Mouse (Mus musculus) activated CD4-positive, CD25-positive, alpha-beta regulatory T cell, adult 4 months (primary cell): ENCODE measurements around the gene Elf2. TPM values are rescaled to one million over a fixed set of nuclear protein-coding genes. Genes with fewer than 3 reads are reported as not detected.
"Not testable (repeated sequence)": the region's sequence is repeated elsewhere in the genome, so short reads cannot be mapped to it uniquely, and the experiment has no call there.

Source experiments
- ATAC-seq: one replicate; pipeline ENCODE4 v1.8.0; 2017
- polyA plus RNA-seq, 2 experiments: library from polyadenylated mRNA; unstranded; fragments of 100-300 nt; shearing (Covaris generic); gene quantifications; one replicate each; pipeline ENCODE4 v1.2.1; 2017

Gene Elf2
- polyA plus RNA-seq, 2 experiments from 2014 or later: 41.0 to 54.1 TPM

DNA sequence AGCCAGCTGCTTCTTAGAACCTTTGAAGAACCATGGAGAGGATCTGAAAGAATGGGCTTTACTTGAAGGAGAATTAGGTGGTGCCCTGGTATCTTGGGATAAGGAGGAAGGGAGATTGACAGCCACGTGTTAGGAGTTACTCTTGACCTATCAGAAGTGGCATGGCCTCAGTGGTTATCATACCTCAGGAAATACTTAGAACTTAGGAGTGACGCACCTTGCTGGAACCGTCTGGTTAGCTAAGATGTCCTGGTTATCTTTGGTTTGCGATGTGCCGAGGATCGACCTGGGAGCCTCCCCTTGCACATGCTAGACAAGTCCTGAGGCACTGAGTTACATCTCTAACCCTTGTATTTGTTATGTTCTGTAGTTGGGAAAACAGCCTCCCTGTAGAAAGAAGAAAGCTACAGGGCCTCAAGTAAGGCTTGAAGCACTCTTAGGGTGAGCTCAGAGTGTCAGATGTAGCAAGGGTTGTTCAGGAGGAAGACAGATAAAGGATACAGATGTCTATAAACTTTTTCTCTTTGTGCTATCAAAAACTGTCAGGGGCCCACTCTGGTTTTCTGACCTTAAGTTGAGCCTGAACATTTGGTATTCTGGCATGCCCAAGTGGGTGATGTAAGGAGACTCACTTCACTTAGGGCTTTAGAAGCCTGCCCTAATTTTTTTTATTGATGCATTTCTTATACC is 110.2 kb downstream of the Elf2 start:
- ATAC-seq: no peak

DNA sequence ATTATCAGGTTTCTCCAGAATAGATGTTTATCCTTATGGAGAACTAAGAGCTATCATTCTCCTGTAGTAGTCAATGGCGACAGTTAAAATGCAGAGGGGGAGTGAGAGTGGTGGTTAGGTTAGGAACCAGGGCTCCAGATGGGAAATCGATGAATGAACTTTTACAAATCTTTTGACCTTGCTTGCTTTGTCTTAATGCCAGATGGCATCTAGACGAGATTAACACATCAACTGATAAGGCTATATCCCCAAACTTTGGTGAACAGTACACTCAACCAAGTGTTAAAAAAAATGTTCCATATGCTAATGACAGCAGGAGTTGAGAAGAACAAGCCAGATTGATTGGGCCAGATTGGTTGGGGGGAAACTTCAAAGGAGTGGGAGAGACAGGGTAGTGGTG is 111.2 kb downstream of the Elf2 start:
- ATAC-seq: no peak

DNA sequence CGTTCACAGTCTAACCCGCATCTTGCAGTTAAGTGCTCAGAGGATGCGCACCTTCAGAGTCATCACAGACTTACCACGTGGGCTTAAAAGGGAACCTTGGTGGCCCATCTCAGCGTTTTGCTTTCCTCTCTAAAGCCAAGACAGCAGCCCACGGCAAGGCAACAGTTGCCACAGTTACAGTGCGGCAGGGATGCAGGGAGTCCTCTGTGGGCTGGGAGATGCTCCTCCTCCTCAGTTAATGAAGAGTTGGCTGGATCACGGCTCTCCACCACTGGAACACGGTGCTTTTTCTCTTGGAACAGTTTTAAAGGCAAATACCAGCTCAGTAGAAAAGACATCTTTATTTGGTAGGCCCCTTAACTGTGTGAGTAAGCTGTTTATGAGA is 111.7 kb downstream of the Elf2 start:
- no peak for ATAC-seq

DNA sequence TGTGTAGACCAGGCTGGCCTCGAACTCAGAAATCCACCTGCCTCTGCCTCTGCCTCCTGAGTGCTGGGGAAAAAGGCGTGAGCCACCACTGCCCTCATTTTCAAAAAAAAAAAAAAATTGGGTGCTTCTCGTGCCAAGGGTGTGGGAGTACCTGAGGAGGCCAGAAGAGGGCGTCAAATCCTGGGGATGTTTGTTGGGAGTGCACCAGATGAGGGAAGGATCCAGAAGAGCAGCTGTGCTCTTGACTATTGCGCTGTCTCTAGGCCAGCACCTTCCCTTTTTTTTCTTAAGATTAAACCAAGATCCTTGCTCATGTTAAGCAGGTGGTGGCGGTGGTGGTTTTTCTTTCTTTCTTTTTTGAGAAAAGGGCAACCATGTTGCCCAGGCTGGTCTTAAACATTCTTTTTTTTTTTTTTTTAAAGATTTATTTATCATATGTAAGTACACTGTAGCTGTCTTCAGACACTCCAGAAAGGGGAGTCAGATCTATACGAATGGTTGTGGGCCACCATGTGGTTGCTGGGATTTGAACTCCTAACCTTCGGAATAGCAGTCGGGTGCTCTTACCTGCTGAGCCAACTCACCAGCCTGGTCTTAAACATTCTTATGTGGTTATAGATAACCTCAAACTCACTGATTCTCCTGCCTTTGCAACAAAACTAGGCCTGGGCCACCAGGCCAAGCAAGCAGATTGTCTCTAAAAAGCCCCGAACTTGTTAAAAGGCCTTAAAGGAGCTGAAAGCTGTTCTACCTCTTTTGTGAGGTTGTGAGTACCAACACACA is 112.2 kb downstream of the Elf2 start:
- no peak for ATAC-seq

DNA sequence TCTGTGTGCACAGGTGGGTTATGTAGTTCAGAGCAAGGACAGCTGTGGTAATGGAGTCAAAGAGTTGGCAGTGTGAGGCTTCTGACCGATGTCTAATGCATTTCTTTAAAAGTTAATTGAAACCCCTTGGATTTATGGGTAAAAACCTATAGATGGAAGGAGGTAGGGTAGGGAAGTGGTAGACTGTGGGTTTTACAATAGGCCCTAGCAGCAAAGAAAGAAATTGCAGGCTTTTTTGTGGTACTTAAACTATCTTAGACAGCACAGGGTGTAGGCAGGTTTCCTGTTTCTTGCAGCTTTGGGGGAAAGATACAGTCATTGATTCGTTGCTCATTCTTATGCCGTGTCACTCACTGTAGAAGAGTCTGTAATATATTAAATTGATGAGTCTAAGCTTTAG is 113.9 kb downstream of the Elf2 start:
- ATAC-seq: peak; percentile 41

DNA sequence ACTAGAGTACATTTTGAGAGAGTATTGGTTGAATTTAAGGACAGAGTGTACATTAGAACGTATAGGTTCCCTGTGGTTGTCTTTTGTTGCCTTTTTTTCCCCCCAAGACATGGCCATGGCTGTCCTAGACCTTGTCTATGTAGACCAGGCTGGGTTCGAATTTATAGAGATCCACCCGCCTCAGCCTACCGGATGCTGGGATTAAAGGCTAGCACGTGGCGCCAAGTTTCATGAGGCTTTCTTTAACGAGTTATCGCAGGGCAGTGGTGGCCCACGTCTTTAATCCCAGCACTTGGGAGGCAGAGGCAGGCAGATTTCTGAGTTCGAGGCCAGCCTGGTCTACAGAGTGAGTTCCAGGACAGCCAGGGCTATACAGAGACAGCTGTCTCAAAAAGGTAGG is 114.5 kb downstream of the Elf2 start:
- no peak for ATAC-seq

DNA sequence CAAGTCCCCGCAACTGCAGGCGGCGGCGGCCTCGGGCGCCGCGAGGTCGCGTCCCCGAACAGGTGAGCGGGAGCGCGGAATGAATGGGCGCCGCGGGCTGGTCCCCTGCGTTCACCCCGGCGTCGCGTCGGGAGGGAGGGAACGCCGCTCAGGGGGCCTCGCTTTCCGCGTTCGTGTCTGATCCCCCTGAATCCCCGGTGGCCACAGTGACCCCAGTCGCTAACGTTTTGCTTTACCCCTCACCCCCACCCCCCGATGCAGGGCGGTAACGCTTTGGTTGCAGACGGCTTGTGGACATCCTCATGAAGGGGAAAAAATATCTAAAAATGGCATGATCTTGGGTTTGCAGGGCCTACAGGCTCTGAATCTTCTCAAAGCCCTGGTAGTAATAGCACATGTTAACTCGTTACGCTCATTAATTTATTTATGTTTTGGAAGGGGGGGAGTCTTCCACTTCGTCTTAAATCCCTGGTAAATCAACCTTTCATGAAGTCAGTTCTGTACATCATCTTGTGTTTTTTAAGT is 115.2 kb downstream of the Elf2 start:
- no peak for ATAC-seq

DNA sequence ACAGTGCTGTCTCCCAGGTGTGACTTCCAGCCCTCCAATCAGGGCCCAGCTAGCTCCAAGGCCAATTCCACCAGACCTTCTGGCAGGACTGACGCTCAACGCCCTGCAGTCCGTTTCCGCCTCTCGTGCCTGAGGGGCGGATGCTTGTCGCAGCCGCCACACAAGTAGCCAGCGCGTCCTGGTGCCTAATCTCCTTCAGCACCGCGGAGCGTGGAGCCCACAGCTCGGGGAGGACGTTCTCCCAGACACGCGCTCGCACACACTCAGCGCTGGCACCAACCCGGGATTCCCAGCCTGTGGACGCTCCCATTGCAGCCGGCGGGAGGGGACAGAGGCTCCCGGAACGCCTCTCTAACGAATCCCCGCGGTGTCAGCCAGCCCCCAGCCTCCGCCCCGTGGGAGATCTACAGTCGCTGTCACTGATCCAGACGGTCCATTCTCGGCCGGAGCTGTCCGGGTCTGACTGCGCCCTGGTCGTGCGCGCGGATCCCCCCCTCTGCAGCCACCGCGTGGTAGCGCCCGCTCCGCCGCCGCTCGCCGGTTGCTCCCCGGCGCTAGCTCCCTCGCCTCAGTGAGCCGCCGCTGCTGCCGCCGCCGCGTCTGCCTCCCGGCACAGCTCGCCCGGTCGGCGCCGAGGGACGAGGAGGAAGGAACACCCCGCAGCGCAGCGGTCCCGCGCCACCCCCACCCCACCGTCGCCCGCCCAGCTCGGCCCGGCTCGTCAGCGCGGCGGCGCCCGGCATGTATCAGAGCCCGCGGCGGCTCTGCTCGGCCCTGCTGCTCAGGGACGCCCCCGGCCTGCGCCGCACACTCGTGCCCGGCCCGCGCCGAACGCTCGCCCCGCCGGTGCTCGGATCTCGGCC is 115.9 kb downstream of the Elf2 start, which contains the start of gene Noct:
Gene Noct, plus strand, starts transcription at position 85 of the 863 bp plus-strand sequence.
- peak; percentile 75 for ATAC-seq

DNA sequence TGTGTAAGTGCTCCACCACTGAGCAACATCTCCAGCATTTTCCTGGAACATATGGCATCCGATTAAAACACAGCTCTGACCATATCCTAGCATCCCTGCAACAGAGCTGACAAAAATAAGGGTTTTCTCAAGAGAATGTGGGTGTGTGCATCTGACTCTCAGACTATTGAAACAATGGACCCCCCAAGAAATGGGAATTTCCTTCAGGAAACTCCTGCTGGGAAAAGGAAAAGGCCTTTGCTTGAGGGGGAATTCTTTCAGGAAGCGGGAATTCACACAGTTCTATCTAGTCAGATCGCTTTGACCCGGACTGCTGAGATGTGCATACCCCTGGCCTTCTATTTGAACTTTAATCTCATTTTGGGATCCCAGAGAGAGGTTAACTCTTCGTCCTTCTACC is 116.9 kb downstream of the Elf2 start:
- no peak for ATAC-seq

DNA sequence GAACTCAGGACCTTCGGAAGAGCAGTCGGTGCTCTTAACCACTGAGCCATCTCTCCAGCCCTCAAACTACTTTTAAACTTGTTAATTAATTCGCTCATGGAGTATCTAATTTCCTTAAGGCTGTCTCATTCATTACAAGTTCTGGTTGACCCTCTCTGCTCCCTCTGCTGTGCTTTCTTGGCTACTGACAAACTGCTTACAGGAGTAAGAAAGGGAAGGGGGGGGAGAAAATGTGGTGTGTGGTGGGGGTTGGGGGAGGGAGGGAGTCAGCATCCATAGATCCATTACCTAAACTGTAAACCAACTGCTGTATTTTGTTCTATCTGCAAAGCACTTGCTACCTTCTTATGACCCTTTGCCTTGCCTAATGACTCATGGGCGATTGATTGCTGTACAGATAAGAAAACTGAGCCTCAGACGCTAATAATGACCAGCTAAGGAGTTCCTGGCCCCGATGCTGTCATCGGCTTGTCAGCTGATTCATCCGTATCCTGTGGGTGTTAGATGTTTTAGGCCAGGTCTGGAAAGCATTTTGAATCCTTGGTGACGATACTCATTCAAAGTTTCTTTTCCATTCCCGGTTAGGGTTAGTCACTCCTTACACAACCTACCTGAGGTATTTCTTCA is 117.5 kb downstream of the Elf2 start:
- no peak for ATAC-seq

DNA sequence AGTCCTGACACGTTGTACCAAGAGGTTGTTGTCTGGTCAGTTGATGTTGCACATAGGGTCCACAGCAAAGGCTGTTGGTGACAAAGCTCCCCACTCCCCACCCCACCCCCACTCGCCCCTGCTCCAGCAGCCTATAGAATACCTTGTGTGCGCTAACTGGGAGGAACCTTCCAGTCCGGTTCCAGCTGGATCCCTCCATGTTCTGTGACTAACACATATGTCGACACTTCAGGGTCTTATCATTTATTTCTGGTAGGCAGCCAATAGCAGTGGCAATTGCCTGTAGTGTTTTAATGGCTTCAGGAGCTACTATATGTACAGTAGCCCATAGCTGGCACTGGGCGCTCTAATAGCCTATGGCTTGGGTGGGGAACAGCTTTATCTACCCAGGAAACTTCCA is 118.2 kb downstream of the Elf2 start:
- no peak for ATAC-seq

DNA sequence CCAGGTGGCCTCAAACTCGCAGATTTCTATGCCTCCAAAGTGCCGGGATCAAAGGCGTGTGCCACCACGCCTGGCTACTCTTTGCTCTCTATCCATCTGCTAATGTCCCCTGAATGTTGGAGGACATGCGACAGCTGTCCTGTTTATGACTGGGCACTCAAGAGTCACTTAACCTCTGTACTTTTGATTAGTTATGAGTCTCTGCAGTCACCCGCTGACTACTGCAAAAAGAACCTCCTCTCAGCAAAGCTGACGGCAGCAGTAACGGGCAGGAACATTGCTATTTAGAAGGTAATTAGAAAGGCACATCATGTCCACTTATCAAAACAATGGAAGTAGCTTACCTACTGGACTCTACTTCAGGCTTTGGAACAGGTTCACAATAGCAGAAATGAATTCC is 118.6 kb downstream of the Elf2 start:
- no peak for ATAC-seq

DNA sequence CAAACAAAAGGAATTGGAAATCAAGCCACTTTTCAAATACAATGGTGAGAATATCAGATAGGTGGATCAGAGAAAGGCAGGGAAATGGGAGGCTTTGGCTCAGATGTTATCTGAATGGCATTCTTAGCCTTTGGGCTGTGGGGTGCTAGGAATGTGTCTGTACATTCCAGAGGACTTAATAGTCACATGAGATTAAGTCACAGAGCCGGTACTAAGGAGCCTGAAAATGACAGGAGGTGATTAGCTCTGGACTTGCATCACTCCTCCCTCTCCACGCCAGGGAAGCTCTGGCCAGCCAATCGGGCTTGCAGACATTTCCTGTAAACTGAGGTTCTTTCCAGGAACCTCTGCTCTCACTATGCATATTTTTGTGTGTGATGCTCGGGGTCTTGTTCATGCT is 119.6 kb downstream of the Elf2 start:
- ATAC-seq: no peak

DNA sequence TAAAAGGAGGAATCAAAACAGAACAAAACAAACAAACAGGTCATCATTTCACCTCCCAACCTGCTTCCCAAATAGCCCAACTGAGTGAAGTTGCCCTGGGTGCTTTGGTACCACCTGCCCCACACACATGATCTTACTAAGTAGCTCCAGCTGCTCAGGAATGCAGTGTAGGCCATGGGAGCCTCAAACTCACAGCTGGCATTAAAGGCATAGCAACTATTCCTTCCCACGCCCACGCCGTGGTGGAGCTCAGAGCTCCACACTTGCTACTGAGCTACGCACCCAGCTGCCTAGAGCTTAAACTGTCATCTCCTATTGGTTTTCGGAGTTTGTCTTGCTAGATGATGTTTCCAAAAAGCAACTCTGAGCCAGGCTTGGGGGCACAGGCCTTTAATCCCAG is 121.2 kb downstream of the Elf2 start:
- ATAC-seq: no peak

DNA sequence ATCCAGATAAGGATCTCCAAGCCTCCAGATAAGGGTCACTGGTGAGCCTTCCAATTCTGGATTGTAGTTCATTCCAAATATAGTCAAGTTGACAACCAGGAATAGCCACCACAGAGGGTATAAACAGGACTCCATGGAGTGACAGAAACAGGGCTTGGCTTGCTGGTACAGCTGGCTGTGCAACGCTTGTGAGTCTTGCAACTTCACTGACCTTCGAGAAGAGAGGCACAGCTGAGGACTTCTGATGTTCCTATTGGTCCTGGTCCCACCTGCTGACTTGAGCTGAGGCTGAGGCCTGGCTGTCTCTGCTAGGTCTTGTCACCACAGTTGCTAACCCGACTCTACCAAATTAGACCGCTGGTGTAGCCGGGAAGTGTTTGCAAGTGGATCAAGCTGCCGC is 122.1 kb downstream of the Elf2 start:
- not testable (repeated sequence) for ATAC-seq

DNA sequence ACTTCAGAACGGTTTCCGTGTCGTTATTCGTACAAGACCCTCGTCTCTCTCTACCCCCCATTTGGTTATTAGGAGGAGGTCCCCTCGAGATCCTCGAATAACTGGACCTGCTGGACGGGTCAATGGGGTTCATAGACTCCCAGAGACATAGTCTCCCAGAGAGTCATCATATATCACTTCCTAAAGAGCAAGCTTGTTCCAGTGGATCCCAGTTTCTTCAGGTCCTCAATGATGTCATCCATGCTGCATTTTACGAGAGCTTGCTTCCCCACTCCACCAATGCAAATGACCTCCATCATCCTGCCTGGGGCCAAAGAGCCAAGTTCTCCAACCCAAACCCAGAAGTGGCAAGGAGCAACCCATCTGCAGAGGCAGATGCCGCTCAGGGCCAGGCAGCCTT is 124.1 kb downstream of the Elf2 start:
- ATAC-seq: not testable (repeated sequence)

DNA sequence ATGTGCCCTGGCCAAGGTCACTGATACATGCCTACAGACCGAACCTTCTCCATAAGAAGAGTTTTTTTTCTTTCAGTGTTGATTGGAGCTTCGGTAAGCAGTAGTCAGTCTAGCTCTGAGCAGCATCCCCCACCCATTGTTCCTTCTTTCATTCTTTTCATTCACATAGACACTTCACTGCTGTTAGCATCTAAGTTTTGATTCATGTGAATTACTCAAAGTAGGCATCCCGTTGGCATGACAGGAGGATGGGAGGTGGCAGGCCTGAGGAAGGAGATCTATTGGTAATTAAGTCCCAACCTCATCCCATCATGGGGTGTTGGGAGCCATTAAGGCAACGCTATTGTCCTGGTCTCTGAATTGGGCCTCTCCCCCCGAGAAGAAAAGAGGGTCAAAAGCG is 124.8 kb downstream of the Elf2 start:
- no peak for ATAC-seq

DNA sequence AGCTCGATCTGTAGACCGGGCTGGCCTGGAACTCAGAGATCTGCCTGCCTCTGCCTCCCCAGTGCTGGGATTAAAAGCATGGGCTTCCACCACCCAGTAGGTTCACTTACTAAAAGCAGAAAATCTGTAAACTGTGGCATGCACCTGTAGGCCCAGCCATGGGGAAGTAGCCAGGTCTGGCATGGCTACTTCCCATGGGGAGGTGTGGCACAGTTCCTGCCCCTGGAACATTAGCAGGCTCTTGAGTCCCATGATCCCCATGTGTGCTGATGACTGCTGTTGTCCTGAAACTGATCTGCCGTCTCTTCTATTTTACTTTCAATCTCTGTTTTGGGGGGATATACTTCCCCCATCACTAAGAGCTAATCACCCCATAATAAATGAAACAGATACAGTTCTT is 127.4 kb downstream of the Elf2 start:
- no peak for ATAC-seq

DNA sequence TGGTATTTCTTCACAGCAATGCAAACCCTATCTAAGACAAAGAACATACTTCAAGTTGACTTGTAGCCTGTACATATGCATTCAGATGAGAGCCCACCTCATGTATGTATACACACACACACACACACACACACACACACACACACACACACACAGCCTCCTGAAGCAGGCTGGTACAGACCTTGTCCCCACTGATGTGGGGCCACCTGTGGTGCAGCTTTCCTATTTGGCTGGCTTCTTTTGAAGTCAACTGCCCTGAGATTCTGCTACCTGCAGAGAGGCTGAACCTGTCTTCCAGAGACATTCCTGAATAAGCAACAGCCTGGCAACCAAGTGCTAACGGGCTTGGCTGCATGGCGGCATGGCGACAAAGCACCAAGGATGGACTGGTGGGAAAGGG is 130.0 kb downstream of the Elf2 start:
- no peak for ATAC-seq

DNA sequence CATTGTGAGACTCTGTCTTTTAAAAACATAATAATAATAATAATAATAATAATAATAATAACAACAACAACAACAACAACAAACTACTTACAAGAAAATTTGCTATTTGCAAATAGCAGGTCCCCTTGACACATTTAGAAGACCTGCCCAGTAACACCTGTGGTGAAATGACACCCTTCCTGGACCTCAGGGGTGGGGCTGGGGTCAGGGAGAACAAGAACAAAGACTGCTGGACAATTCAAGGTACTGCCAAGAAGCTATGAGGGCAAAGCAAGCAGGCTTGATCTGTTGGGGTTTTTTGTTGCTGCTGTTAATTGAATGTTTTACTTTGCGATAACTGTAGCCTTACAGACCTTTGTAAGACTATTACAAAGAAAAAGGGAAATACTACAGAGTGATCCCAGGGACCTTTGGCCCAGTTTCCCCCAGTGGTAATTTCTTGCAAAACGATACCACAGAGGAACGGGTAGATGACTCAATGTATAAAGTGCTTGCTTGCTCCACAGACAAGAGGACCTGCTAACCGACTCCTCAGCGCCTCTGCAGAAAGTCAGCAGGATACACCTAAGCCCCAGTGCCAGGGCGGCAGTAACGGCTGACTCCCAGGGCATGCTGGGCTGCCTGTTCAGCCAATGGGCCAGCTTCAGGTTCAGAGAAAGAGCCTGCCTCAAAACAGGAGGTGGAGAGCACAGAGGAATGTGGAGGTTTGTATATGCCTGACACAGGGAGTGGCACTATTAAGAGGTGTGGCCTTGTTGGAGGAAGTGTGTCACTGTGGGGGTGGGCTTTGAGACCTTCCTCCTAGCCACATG is 130.8 kb downstream of the Elf2 start:
- no peak for ATAC-seq

DNA sequence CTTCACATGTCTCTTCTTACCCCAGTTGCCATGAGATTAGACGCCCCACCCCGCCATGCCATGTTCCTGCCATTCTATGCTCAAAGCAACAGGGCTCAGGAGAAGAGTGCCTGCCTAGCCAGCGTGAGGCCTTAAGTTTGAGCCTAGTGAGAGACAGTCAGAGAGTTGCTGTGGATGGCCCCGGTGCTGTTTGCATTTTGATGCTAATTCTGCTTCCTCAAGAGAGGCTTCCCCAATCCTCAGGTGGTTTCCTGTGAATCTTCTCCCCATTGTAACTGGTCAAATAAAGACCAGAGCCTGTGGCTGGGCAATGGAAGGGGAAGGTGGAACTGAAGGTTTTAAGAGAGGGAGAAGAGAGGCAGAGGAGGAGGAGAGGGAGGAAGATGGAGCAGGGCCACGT is 131.8 kb downstream of the Elf2 start:
- no peak for ATAC-seq

DNA sequence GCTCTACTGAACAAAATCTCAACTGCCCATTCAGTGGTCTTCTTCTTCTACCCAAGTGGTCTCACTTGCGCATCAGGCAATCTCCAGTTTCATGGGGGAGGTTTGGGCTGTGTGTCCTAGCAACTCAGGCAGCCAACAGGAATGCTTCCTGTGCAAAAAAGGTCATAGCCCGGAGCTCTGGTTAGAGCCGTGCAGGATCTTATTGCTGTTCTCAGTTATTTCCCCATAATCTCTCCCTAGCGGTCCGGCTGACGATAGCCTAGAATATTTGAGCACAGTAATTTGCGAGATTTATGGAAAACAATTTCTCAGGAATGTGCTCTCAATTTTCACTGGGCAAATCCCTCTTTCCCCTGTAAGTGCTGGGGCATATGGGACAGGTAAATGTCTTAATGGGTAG is 133.9 kb downstream of the Elf2 start:
- ATAC-seq: no peak
